Mouse (Mus musculus) testis, adult 2 months (tissue): ENCODE measurements at regions not wholly inside any gene's neighbourhood (a gene's known extent, or its start where the extent isn't known, plus 50 kb on each side); places are given as distances from the start of the nearest gene placed in this dataset.
A peak's percentile ranks its signal among the peaks of the same experiment; 100 is the strongest.

Experiments used
- CTCF ChIP-seq: fragments of 200-500 bp; IDR thresholded peaks from 2 replicates; pipeline ENCODE4 v1.5.1; 2012; ENCODE audit warnings: low read depth, mild to moderate bottlenecking, inconsistent platforms, low read length, moderate library complexity; ENCODE audit not compliant: control insufficient read depth, insufficient read depth, insufficient replicate concordance
- POLR2A ChIP-seq: fragments of 200-500 bp; IDR thresholded peaks from 2 replicates; pipeline ENCODE4 v1.6.1; 2012; ENCODE audit warnings: low read depth, mild to moderate bottlenecking, inconsistent platforms, low read length, moderate library complexity; ENCODE audit not compliant: control insufficient read depth

GRCm38 (mm10) chr8:30959436-30960180, 2468.9 kb upstream of the 5930422O12Rik start:
- TF ChIP-seq POLR2A (peak; percentile 58; the same call in 1 of the 2 replicates), CTCF (no peak)
